Mouse (Mus musculus): ENCODE measurements around the gene Cdt1. TPM values are rescaled to one million over a fixed set of nuclear protein-coding genes. Genes with fewer than 3 reads are reported as not detected.

Cdt1 gene
- total and polyA plus RNA-seq, 2 experiments from 2014 or later, result 6.4 to 15.6 TPM

DNA sequence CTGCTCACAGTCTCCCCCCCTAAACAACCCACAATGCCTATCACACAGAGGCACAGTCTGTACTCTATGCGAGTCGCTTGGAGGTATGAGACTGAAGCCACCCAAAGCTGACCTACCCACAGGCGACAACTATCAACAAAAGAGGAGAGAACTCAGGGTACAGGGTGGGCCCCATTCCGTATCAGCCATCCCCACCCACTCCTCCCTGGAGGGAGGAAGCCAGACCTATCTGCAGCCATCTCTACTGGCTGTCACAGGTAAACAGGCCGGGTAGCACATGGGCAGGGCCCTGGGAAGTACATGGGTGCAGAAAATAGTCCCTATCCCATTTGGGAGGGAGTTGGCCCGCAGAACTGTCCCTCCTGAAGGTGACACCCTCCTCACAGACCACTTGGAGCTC, 42.8 kb upstream of the Cdt1 start:
- no peak for DNase-seq (ENCODE audit: low spot score)
- Histone ChIP-seq H3K9me3 (ENCODE audit: low read length) (no peaks in the 10 kb centered on the region), H3K4me1 (ENCODE audit: insufficient read depth, low read length) (no peaks in the 10 kb centered on the region; the same call in 1 of the 2 replicates), H3K27me3 (ENCODE audit: insufficient read depth, low read length) (no peaks in the 10 kb centered on the region), H3K27ac (ENCODE audit: low read depth, low read length) (no peak overlapping the region), H3K9ac (replicated peaks; ENCODE audit: low read length, poor library complexity, severe bottlenecking) (no peak overlapping the region), H3K4me2 (ENCODE audit: low read depth, low read length, poor library complexity, severe bottlenecking) (no peak overlapping the region), H3K36me3 (ENCODE audit: insufficient read depth, low read length) (no peaks in the 10 kb centered on the region), H3K4me3 (ENCODE audit: low read depth, low read length) (no peak overlapping the region)
- no peak for TF ChIP-seq CTCF (IDR thresholded peaks at IDR 0.05)
- WGBS, result 77% methylated on average over 6 of the region's 6 CpGs
- ATAC-seq (ENCODE audit: low FRiP score), result no peak

DNA sequence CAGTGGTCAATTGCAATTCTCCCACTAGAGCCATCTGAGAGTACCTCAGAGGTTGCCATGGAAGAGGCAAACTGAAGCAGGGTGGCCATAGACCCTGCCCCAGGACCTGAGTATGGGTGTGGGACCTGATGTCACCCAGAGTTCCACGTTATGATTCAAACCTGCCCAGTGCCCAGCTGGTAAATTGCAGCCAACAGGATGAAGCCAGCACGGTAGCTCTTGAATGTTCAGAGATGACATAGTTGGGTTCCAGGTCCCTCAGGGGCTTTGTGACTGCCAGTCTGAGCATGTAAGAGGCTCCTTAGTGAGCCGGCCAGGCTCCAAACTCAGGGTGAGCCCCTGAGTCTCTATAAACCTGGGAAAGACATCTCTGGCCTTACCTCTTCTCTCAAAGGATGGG, 41.7 kb upstream of the Cdt1 start:
- WGBS, result 76% methylated on average over 3 of the region's 3 CpGs
- no peak for TF ChIP-seq CTCF (IDR thresholded peaks at IDR 0.05)
- H3K27me3 ChIP-seq (ENCODE audit: insufficient read depth, low read length), result no peaks in the 10 kb centered on the region
- H3K4me3 ChIP-seq (ENCODE audit: low read depth, low read length), result no peak overlapping the region
- no peaks in the 10 kb centered on the region for H3K9me3 ChIP-seq (ENCODE audit: low read length)
- no peaks in the 10 kb centered on the region for H3K36me3 ChIP-seq (ENCODE audit: insufficient read depth, low read length)
- H3K4me1 ChIP-seq (ENCODE audit: insufficient read depth, low read length), result no peaks in the 10 kb centered on the region
- no peak overlapping the region for H3K9ac ChIP-seq (replicated peaks; ENCODE audit: low read length, poor library complexity, severe bottlenecking)
- H3K27ac ChIP-seq (ENCODE audit: low read depth, low read length), result no peak overlapping the region
- ATAC-seq (ENCODE audit: low FRiP score), result no peak
- H3K4me2 ChIP-seq (ENCODE audit: low read depth, low read length, poor library complexity, severe bottlenecking), result no peak overlapping the region
- DNase-seq (ENCODE audit: low spot score), result no peak

DNA sequence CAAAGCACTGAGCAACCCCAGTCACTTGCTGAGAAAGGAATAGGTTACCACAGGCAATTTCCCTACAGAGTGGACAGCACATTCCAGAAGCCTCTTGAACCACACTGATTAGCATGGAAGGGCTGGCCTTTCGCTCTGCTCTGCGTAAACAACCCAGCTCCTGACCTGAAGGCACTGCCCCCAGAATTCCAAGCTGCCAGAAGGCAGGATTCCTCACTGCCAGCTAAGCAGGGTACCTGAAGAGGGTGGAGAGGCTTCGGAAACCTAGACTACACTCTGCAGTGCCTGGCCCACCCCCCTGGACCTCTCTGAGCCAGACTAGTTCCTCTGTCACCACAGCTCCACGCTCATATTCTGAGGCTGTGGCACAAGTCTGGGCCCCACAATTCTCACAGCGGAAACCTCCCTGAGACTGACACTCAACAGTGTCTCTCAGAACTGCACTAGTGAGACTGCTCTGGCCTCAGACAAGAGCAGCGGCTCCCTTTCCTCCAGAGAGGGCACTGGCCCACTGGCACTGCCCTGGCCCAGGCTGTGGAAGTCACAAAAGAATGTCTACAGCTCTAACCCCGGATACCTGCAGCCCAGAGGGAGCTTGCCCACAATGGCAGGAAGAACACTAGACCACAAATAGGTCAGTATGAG, 41.2 kb upstream of the Cdt1 start:
- no peaks in the 10 kb centered on the region for H3K36me3 ChIP-seq (ENCODE audit: insufficient read depth, low read length)
- ATAC-seq (ENCODE audit: low FRiP score) (no peak), DNase-seq (ENCODE audit: low spot score) (no peak)
- no peak overlapping the region for H3K4me3 ChIP-seq (ENCODE audit: low read depth, low read length)
- no peak overlapping the region for H3K4me2 ChIP-seq (ENCODE audit: low read depth, low read length, poor library complexity, severe bottlenecking)
- H3K27ac ChIP-seq (ENCODE audit: low read depth, low read length), result no peak overlapping the region
- no peaks in the 10 kb centered on the region for H3K27me3 ChIP-seq (ENCODE audit: insufficient read depth, low read length)
- no peaks in the 10 kb centered on the region for H3K9me3 ChIP-seq (ENCODE audit: low read length)
- TF ChIP-seq CTCF (IDR thresholded peaks at IDR 0.05), result no peak
- H3K4me1 ChIP-seq (ENCODE audit: insufficient read depth, low read length), result no peaks in the 10 kb centered on the region
- 78% methylated on average over 7 of the region's 7 CpGs for WGBS
- H3K9ac ChIP-seq (replicated peaks; ENCODE audit: low read length, poor library complexity, severe bottlenecking), result no peak overlapping the region

DNA sequence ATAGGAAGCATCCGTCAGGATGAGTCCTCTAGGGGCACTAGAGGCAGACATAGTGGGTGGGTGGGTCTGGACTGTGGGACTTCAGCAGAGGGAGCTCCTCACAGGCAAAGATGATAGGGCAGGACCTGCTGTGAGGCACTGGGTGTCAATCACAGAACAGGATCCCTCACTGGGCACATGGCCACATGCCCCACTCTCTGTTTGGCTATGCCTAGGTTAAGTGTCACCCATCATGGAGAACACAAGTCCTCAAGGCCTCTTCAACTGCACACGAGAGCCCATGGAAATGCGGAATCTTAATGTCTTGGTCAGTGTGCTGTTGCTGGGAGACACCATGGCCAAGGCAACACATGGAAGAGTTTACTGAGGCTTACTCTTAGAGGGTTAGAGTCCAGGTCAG, 39.9 kb upstream of the Cdt1 start:
- Histone ChIP-seq H3K27ac (ENCODE audit: low read depth, low read length) (no peak overlapping the region), H3K27me3 (ENCODE audit: insufficient read depth, low read length) (no peaks in the 10 kb centered on the region), H3K4me1 (ENCODE audit: insufficient read depth, low read length) (no peaks in the 10 kb centered on the region), H3K4me2 (ENCODE audit: low read depth, low read length, poor library complexity, severe bottlenecking) (no peak overlapping the region), H3K4me3 (ENCODE audit: low read depth, low read length) (no peak overlapping the region), H3K9ac (replicated peaks; ENCODE audit: low read length, poor library complexity, severe bottlenecking) (no peak overlapping the region), H3K36me3 (ENCODE audit: insufficient read depth, low read length) (no peaks in the 10 kb centered on the region), H3K9me3 (ENCODE audit: low read length) (no peaks in the 10 kb centered on the region)
- 91% methylated on average over 3 of the region's 3 CpGs for WGBS
- ATAC-seq (ENCODE audit: low FRiP score), result no peak
- no peak for TF ChIP-seq CTCF (IDR thresholded peaks at IDR 0.05)
- no peak for DNase-seq (ENCODE audit: low spot score)

DNA sequence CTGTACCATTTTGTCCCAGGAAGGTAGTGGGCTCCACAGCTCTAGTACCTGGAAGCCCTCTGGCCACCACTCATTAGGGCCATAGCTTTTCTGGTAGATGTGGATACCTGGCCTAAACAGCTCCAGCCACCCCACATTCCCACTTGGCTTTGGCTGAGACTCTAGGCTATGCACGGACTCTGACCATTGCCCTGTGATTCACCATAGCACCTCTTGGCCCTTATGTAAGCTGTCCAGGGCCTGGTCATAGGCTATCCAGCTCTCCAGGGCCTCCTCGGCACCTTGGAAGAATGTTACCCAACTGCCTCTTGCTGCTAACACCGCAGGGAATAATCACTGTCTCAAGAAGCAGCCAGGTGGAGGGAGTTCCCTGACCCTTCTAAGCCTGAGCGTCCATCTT, 38.7 kb upstream of the Cdt1 start:
- Histone ChIP-seq H3K4me1 (ENCODE audit: insufficient read depth, low read length) (no peaks in the 10 kb centered on the region), H3K4me2 (ENCODE audit: low read depth, low read length, poor library complexity, severe bottlenecking) (no peak overlapping the region), H3K27ac (ENCODE audit: low read depth, low read length) (no peak overlapping the region), H3K36me3 (ENCODE audit: insufficient read depth, low read length) (no peaks in the 10 kb centered on the region), H3K27me3 (ENCODE audit: insufficient read depth, low read length) (no peaks in the 10 kb centered on the region), H3K4me3 (ENCODE audit: low read depth, low read length) (no peak overlapping the region), H3K9ac (replicated peaks; ENCODE audit: low read length, poor library complexity, severe bottlenecking) (no peak overlapping the region), H3K9me3 (ENCODE audit: low read length) (no peaks in the 10 kb centered on the region)
- DNase-seq (ENCODE audit: low spot score) (no peak), ATAC-seq (ENCODE audit: low FRiP score) (no peak)
- TF ChIP-seq CTCF (IDR thresholded peaks at IDR 0.05), result no peak
- WGBS, result 89% methylated on average over 4 of the region's 4 CpGs

- no peak for TF ChIP-seq CTCF (IDR thresholded peaks at IDR 0.05)
- H3K27ac ChIP-seq (ENCODE audit: low read depth, low read length), result no peak overlapping the region
- H3K4me2 ChIP-seq (ENCODE audit: low read depth, low read length, poor library complexity, severe bottlenecking), result no peak overlapping the region
- no peaks in the 10 kb centered on the region for H3K27me3 ChIP-seq (ENCODE audit: insufficient read depth, low read length)
- 83% methylated on average over 8 of the region's 8 CpGs for WGBS
- ATAC-seq (ENCODE audit: low FRiP score), result no peak
- no peaks in the 10 kb centered on the region for H3K36me3 ChIP-seq (ENCODE audit: insufficient read depth, low read length)
- no peak overlapping the region for H3K9ac ChIP-seq (replicated peaks; ENCODE audit: low read length, poor library complexity, severe bottlenecking)
- H3K9me3 ChIP-seq (ENCODE audit: low read length), result no peaks in the 10 kb centered on the region
- DNase-seq (ENCODE audit: low spot score), result no peak
- no peak overlapping the region for H3K4me3 ChIP-seq (ENCODE audit: low read depth, low read length)
- no peaks in the 10 kb centered on the region for H3K4me1 ChIP-seq (ENCODE audit: insufficient read depth, low read length)
Observed at GRCm38 (mm10) chr8:122531312-122531711, 36.5 kb upstream of the Cdt1 start.
